Mouse (Mus musculus): ENCODE data around the gene Gm3776.

GRCm38 (mm10) chr9:78210821-78211220 is 46.1 kb upstream of the Gm3776 start:
- TF ChIP-seq CTCF (IDR thresholded peaks at IDR 0.05; ENCODE audit: low read depth) = no peak
- no peak for TF ChIP-seq EP300 (IDR thresholded peaks at IDR 0.05; ENCODE audit: low read depth)

Data from liver, postnatal 0 days (tissue).